30 mouse cellular contexts compared by ENCODE assay signal in genomic region chr2:79450684-79451394, GRCm38 (mm10). TPM values are rescaled to one million over a fixed set of nuclear protein-coding genes. Genes with fewer than 3 reads are reported as not detected.
DNase-seq lines count a peak whose midpoint lies in the region; ATAC-seq and TF ChIP-seq lines count a peak whose summit lies in the region.
"Had no signal": no experiment of that assay in that cellular context is flagged by ENCODE, and none has a peak within 500 bp of the region (broad histone marks: within the 10 kb centered on the region; RNA-seq: fewer than 3 reads in every experiment).

No protein-coding gene starts in this region.

- no peak overlapping the region for H3K9ac ChIP-seq in forebrain, embryonic 14.5 days (ENCODE audit: low read length)
- H3K9ac ChIP-seq in forebrain, postnatal 0 days, result no peak overlapping the region
- no peak overlapping the region for H3K9ac ChIP-seq in hindbrain, embryonic 15.5 days
- H3K9ac ChIP-seq: limb, embryonic 15.5 days; liver, embryonic 14.5 days; lung, embryonic 14.5 days had no signal

- H3K27ac ChIP-seq in cerebellum, adult 2 months (ENCODE audit: insufficient read depth, low read length), result peak overlapping the region; percentile 69; the same call in 1 of the 2 replicates
- no peak overlapping the region for H3K27ac ChIP-seq in forebrain, embryonic 14.5 days (ENCODE audit: low read depth, low read length)
- H3K27ac ChIP-seq in forebrain, postnatal 0 days (ENCODE audit: low read depth, low read length), result no peak overlapping the region
- H3K27ac ChIP-seq in hindbrain, embryonic 15.5 days (replicated peaks), result 0 out of 2 replicates have a peak overlapping the region, but pooled peaks have one; percentile 25
- H3K27ac ChIP-seq in hindbrain, embryonic 10.5 days, result no peak overlapping the region
- H3K27ac ChIP-seq: gastrocnemius, adult 2 months; limb, embryonic 15.5 days; liver, embryonic 14.5 days had no signal

- 10% methylated on average over 4 of the region's 4 CpGs for WGBS in cerebellum, adult 2 months
- 38% methylated on average over 4 of the region's 4 CpGs for WGBS in forebrain, embryonic 14.5 days
- 44% methylated on average over 4 of the region's 4 CpGs for WGBS in forebrain, postnatal 0 days
- WGBS in hindbrain, embryonic 15.5 days, result 39% methylated on average over 4 of the region's 4 CpGs
- 55% methylated on average over 4 of the region's 4 CpGs for WGBS in hindbrain, embryonic 10.5 days

- no peaks in the 10 kb centered on the region for H3K27me3 ChIP-seq in cerebellum, adult 2 months (ENCODE audit: control insufficient read depth, insufficient read depth, low read length)
- peaks cover 7% of the 10 kb centered on the region for H3K27me3 ChIP-seq in forebrain, embryonic 14.5 days (replicated peaks; ENCODE audit: control insufficient read depth, insufficient read depth, low read length)
- peaks cover 14% of the 10 kb centered on the region; the same call in 1 of the 2 replicates for H3K27me3 ChIP-seq in forebrain, postnatal 0 days (ENCODE audit: insufficient read depth, low read length)
- no peaks in the 10 kb centered on the region for H3K27me3 ChIP-seq in hindbrain, embryonic 15.5 days
- H3K27me3 ChIP-seq in hindbrain, embryonic 10.5 days (ENCODE audit: insufficient read depth, poor library complexity, severe bottlenecking), result peaks cover 46% of the 10 kb centered on the region

- H3K4me3 ChIP-seq in cerebellum, adult 2 months (replicated peaks; ENCODE audit: insufficient read depth, low read depth, low read length), result peak overlapping the region; percentile 38
- no peak overlapping the region for H3K4me3 ChIP-seq in forebrain, embryonic 14.5 days (ENCODE audit: low read depth, low read length)
- H3K4me3 ChIP-seq in forebrain, postnatal 0 days (ENCODE audit: low read depth, low read length), result no peak overlapping the region
- no peak overlapping the region for H3K4me3 ChIP-seq in hindbrain, embryonic 15.5 days
- H3K4me3 ChIP-seq in hindbrain, embryonic 10.5 days, result no peak overlapping the region
- H3K4me3 ChIP-seq: gastrocnemius, adult 2 months; limb, embryonic 15.5 days; megakaryocyte, embryonic 14.5 days had no signal

- no peak overlapping the region for H3K4me2 ChIP-seq in forebrain, embryonic 14.5 days (ENCODE audit: low read length)
- no peak overlapping the region for H3K4me2 ChIP-seq in forebrain, postnatal 0 days (ENCODE audit: low read depth)
- H3K4me2 ChIP-seq in hindbrain, embryonic 15.5 days, result peak overlapping the region; percentile 26; the same call in 1 of the 2 replicates
- H3K4me2 ChIP-seq: limb, embryonic 15.5 days; lung, embryonic 14.5 days had no signal

- TF ChIP-seq CTCF in cerebellum, adult 2 months (IDR thresholded peaks at IDR 0.05; ENCODE audit: borderline replicate concordance, insufficient read depth, low read depth, low read length), result no peak
- TF ChIP-seq CTCF in forebrain, postnatal 0 days (IDR thresholded peaks at IDR 0.05; ENCODE audit: low read depth), result no peak

- TF ChIP-seq POLR2A in cerebellum, adult 2 months (IDR thresholded peaks at IDR 0.05; ENCODE audit: borderline replicate concordance, insufficient read depth, low read length), result peak; percentile 23; the same call in 1 of the 2 replicates

- H3K9me3 ChIP-seq in forebrain, embryonic 14.5 days (replicated peaks; ENCODE audit: control insufficient read depth, low read length), result no peaks in the 10 kb centered on the region
- no peaks in the 10 kb centered on the region for H3K9me3 ChIP-seq in forebrain, postnatal 0 days (ENCODE audit: low read length)
- no peaks in the 10 kb centered on the region for H3K9me3 ChIP-seq in hindbrain, embryonic 15.5 days
- no peaks in the 10 kb centered on the region for H3K9me3 ChIP-seq in hindbrain, embryonic 10.5 days
- H3K9me3 ChIP-seq: limb, embryonic 15.5 days had no signal

- peak in 1 of 2 experiments; percentile 43 for DNase-seq in cerebellum, adult 2 months
- no peak for DNase-seq in cerebellum, postnatal 36 days
- DNase-seq in forebrain, embryonic 14.5 days (ENCODE audit: low spot score), result peak; percentile 70
- DNase-seq in forebrain, postnatal 0 days, result no peak
- no peak for DNase-seq in hindbrain, embryonic 10.5 days (ENCODE audit: low spot score)
- peak; percentile 40 for DNase-seq in brain, adult 2 months (ENCODE audit: low read depth, low spot score)
- no peak for DNase-seq in c-Kit-positive CD71-positive TER-119-positive erythroid progenitor cells, embryonic 14.5 days (ENCODE audit: low spot score)
- DNase-seq: adrenal gland, adult 8-10 months; gastrocnemius, adult 2 months; kidney, adult 18-20 months; kidney, postnatal 4 days; layer of hippocampus, adult 9-11 months; left cerebral cortex, postnatal 4 days; lung, embryonic 14.5 days; right cerebral cortex, postnatal 25 days; spleen, adult 18-20 months had no signal

- peak; percentile 35; the same call in 1 of the 2 replicates for ATAC-seq in forebrain, embryonic 14.5 days
- no peak for ATAC-seq in forebrain, postnatal 0 days
- ATAC-seq in hindbrain, embryonic 15.5 days (ENCODE audit: low FRiP score, low read depth), result 0 out of 2 replicates have a peak, but pooled peaks have one; percentile 49
- ATAC-seq: activated CD4-positive, CD25-positive, alpha-beta regulatory T cell, adult 4 months; inflammation-experienced regulatory T-cells, adult 6 months had no signal

- H3K36me3 ChIP-seq in forebrain, embryonic 14.5 days (ENCODE audit: control insufficient read depth, insufficient read depth, low read length), result no peaks in the 10 kb centered on the region
- no peaks in the 10 kb centered on the region for H3K36me3 ChIP-seq in forebrain, postnatal 0 days (ENCODE audit: insufficient read depth)
- H3K36me3 ChIP-seq in hindbrain, embryonic 15.5 days, result no peaks in the 10 kb centered on the region
- H3K36me3 ChIP-seq in hindbrain, embryonic 10.5 days, result no peaks in the 10 kb centered on the region
- H3K36me3 ChIP-seq: limb, embryonic 15.5 days had no signal

- peaks cover 5% of the 10 kb centered on the region; the same call in 1 of the 2 replicates for H3K4me1 ChIP-seq in cerebellum, adult 2 months (ENCODE audit: control insufficient read depth, insufficient read depth, low read length)
- 0 out of 2 replicates have a peak, but pooled peaks cover 4% of the 10 kb centered on the region for H3K4me1 ChIP-seq in forebrain, embryonic 14.5 days (ENCODE audit: control insufficient read depth, insufficient read depth, low read length)
- no peaks in the 10 kb centered on the region for H3K4me1 ChIP-seq in forebrain, postnatal 0 days (ENCODE audit: insufficient read depth)
- H3K4me1 ChIP-seq in hindbrain, embryonic 15.5 days (replicated peaks), result peaks cover 16% of the 10 kb centered on the region
- H3K4me1 ChIP-seq in hindbrain, embryonic 10.5 days (replicated peaks), result peaks cover 20% of the 10 kb centered on the region; the same call in 1 of the 2 replicates

RNA-seq across cellular contexts. Expression of gene Neurod1, which starts 5.7 kb away (rescaled TPM):
- 240 and 303 TPM in 2 replicates for polyA plus RNA-seq in cerebellum, adult 2 months (2012; rRNA removed)
- 44.4 and 60.1 TPM in 2 replicates for polyA plus RNA-seq in forebrain, embryonic 14.5 days (2014; fragmentation: Nextera tagmentation; extraction: Ambion mirVana)
- 14.2 and 15.9 TPM in 2 replicates for total RNA-seq in forebrain, postnatal 0 days (2014; rRNA removed)
- polyA plus RNA-seq in forebrain, postnatal 0 days (2015; fragmentation: Nextera tagmentation; extraction: Ambion mirVana), result 29.8 and 43.0 TPM in 2 replicates
- 47.0 and 48.7 TPM in 2 replicates for polyA plus RNA-seq in hindbrain, embryonic 15.5 days (2015; fragmentation: Nextera tagmentation; extraction: Ambion mirVana)
- 20.9 and 52.9 TPM in 2 replicates for polyA plus RNA-seq in hindbrain, embryonic 10.5 days (2016; fragmentation: Nextera tagmentation; extraction: Ambion mirVana)
- total RNA-seq: adrenal gland, adult 8-10 months; common myeloid progenitor, adult 5-6 weeks; gastrocnemius, adult 2 months; gastrocnemius, postnatal 4 days; heart, adult 8-10 months; heart, postnatal 25 days; monocyte, adult 5-6 weeks had no signal
- polyA plus RNA-seq: activated CD4-positive, CD25-positive, alpha-beta regulatory T cell, adult 4 months; heart, embryonic 14.5 days; inflammation-experienced regulatory T-cells, adult 6 months; kidney, embryonic 16.5 days; limb, embryonic 15.5 days; lung, embryonic 14.5 days; thymus, postnatal 0 days had no signal

RNA-seq across cellular contexts. Expression of gene Cerkl, which starts 5.7 kb away (rescaled TPM):
- 13.1 and 17.8 TPM in 2 replicates for polyA plus RNA-seq in cerebellum, adult 2 months (2012; rRNA removed)
- polyA plus RNA-seq in forebrain, embryonic 14.5 days (2014; fragmentation: Nextera tagmentation; extraction: Ambion mirVana), result 1.1 and 2.0 TPM in 2 replicates
- 0.15 and 0.52 TPM in 2 replicates for total RNA-seq in forebrain, postnatal 0 days (2014; rRNA removed)
- 1.1 and 1.2 TPM in 2 replicates for polyA plus RNA-seq in forebrain, postnatal 0 days (2015; fragmentation: Nextera tagmentation; extraction: Ambion mirVana)
- polyA plus RNA-seq in hindbrain, embryonic 15.5 days (2015; fragmentation: Nextera tagmentation; extraction: Ambion mirVana), result 2.5 and 3.3 TPM in 2 replicates
- 1.8 and 6.6 TPM in 2 replicates for polyA plus RNA-seq in hindbrain, embryonic 10.5 days (2016; fragmentation: Nextera tagmentation; extraction: Ambion mirVana)

Comparison
In these comparisons a context has a peak if more than half of its experiments do, and no peak if none do; other contexts are left out.
1. DNase-seq: peak in forebrain, embryonic 14.5 days (single experiment) and brain, adult 2 months (single experiment); none in cerebellum, postnatal 36 days (0 of 2), forebrain, postnatal 0 days (single experiment), hindbrain, embryonic 10.5 days (single experiment) and c-Kit-positive CD71-positive TER-119-positive erythroid progenitor cells, embryonic 14.5 days (single experiment).
2. H3K27ac ChIP-seq: peak in cerebellum, adult 2 months (single experiment) and hindbrain, embryonic 15.5 days (single experiment); none in forebrain, embryonic 14.5 days (single experiment), forebrain, postnatal 0 days (single experiment) and hindbrain, embryonic 10.5 days (single experiment).